Mouse (Mus musculus) T-cell, adult 2 months (primary cell): ENCODE results near the gene Kalrn.
"Not testable (repeated sequence)": the region's sequence is repeated elsewhere in the genome, so short reads cannot be mapped to it uniquely, and the experiment has no call there.

Source experiments
- DNase-seq: peaks from one replicate; pipeline ENCODE4 v3.0.0; 2022; ENCODE audit warnings: low spot score

Kalrn gene

DNA sequence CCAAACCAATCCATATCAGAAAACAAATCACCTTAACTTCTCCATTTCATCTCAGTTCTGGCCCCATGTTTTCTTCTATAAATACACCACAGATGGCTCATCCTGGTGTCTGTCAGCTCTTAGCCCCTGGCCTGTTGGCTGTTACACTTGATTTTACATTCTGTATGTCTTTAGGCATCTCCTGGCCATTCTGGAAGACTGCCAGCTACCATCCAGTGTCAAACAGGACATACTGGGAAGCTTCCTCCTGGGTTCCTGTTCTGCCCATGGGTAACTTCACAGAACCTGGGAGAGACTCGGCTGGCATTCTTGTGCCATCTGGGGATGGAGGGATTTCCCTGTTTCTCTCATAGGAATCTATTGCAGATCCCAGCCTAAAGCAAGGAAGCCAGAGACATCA lies 261.8 kb downstream of the Kalrn start:
- DNase-seq, result no peak

DNA sequence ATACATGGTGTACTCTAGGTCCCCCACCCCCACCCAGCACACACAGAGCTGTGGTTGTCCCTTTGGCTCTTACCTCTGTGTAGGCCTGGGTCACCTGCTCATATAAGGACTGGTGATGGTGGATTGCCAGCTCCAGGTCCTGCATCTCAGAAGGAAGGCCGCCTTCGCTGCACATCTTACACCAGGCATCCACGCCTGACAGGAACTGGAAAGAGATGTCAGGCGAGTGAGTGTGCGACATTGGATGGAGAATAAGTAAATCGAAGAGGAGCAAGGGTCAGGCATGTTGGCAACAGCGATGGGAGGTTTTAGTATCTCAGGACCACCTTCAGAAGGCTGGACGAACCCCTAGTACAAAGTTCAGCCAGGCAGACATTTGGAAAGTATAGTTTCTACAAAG lies 263.0 kb downstream of the Kalrn start:
- DNase-seq, result no peak

DNA sequence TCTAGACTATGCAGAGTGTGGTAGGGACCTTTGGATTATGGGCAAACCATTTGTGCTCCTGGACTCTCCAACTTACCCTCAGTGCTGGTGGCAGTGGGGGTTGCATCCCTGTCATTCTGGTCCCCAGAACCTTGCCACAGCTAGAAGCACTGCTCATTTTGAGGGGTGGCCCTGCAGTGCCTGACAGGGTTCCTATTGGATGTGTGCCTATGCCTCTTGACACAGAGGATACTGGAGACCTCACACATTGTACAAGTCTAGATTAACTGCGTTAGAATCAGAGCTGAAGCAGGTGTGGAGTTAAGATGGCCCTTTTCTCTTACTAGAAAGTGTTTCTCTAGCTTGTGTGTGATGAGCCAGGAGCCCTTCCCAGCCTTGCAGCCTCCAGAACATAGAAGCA lies 265.0 kb downstream of the Kalrn start:
- no peak for DNase-seq

DNA sequence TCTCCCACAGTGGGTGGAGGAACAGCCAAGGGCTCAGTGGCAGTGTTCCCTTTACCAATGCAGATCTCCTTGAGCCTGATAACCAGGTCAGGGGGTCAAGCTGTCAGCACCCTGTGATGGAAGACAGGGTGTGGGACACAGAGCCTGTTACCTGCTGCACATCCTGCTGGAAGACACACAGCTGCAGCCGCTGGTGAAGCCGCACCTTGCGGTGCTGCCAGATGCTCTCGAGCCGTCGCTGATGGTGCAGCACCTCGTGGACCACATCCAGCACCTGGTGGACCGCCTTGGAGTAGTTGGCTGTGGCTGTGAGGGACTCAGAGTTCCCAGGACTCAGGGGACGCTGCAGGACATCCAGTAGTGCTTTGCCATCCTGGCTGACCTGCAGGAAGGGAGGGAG lies 265.9 kb downstream of the Kalrn start:
- no peak for DNase-seq

DNA sequence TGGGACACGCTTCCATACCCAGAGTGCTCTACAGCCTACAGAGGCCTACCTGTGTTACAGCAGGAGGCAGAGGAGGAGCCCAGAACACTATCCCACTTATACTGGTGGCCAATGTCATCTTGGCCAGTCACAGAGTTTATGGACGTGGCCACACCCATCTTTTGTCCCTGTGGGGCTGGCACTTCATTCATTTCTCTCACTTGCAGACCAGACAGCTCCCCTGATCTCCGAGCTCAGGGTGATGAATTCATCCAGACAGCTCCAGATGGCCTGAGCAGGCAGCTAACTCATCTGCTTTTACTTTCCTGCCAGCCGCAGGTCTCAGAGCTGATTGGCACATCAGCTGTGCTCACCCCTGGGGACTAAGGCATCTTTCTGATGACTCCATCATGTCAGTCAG lies 267.7 kb downstream of the Kalrn start:
- DNase-seq, result no peak

DNA sequence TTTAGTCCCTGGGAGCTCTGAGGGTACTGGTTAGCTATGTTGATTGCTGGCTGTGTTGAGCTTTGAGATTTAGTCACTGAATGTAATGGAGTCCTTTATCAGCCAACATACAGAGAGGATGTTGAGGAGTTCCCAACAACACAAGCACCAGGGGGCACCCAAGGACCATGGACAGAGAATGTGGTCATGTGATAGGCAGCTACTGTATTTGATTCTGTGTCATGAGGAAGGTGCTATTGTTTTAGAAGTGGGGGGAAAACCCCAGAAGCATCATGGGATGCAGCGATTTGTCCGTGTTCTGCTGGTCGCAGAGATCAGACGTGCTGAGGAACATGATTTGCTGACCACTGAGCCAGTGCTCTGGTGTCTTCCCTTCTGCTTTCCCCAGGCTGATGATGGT lies 269.5 kb downstream of the Kalrn start:
- DNase-seq, result not testable (repeated sequence)

DNA sequence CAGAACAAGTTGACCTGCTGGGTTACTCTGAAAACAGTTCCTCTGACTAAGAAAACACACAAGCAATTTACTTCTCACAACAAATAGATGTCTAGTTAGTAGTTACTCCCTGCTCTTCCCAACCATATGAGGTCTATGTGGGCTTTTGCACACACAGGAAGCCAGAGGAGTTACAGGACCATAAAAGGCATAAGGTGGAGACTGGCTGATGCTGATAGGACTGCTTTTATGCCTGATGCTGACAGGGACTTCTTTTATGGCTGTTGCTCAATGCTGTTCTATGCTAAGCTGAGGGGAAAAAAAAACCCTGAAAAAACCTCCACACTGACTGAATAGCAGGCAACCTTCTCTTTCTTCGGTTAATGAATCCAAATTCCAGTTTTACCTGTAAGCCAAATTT lies 270.8 kb downstream of the Kalrn start:
- DNase-seq, result no peak

DNA sequence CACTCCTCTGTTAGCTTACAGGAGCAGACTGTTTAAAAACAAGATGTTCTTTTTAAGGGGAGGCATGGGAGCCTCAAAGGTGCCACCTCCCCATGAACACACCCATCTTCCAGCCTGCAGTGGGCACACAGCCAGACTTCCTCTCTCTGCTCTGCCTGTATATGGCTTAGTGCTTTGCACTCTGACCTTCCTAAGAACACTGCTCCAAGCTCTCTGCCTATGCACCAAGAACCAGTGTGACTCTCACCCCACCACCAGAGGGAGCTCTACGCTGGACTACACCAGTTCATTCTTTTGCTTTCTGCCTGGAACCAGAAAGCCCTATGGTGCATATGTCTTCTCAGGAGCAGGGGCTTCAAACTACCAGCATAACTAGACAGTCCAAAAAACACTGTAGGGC lies 271.3 kb downstream of the Kalrn start:
- DNase-seq, result no peak

DNA sequence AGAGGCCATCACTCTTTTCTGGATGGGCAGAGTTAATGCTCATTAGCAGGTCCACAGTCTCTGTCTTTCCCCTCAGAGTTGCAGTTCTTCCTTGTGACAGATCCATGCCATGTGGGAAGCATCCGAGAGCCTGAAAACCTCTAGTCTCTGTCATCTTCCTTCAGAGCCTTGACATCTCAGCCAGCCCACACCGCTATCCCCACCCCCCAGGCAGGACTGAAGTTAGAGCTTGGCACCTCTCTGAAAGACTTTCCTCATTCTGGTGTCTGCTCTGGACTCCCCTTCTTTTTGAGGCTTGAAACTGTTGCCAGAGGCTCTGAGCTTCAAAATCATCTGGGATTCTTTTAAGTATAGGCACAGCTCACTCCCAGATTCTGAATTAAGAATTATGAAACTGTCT lies 274.1 kb downstream of the Kalrn start:
- DNase-seq, result no peak

DNA sequence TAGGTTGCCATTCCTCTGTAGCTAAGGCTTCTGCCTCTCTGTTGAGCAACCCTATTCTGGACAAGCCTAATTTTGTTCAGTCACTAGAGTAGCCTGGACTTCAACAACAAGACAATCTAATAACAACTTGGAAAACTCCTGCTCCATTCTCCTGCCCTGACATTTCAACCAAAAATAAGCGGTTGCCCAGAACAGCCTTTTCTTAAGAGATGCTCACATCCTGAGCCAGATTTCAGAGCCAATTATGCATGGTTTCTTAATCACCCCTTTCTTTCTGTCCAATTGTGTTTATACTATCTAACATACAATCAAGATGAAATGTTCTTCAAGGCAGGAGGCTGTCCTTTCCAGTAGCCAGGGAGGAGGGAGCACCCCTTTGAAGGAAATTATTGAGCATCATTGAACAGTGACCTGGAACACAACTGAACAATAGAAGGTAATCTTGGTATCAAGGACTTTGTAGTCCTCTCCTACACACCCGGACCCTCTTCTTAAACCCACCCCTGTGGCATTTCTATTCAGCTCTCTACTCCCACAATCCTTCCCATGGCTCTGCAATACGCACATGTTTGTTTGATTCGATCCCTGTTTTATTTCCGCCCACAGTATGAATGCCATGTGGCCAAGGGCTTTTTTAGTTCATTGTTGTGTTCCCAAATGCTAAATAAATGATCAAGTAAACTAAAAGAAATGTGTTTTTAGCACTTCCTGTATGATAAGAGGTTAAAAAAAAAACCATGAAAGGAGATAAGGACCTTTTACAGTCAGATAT lies 275.2 kb downstream of the Kalrn start:
- no peak for DNase-seq

DNA sequence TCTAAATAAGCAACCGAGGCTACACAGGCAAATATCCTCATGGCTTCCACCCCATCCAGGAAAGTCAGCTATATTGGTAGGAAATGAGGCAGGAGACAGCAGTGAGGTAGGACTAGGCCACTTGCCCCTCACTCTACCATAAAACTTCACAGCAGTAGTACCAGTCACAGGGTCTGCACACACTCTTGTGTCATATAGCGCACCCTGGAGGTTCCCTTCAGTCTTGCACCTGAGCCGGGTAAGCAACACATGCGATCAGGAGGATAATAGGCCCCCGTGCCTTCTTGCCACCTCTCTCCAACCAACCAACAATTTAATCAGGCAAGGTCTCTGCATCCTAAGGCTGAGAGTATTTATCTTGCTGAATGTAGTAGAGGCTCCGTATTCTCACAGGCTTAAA lies 278.8 kb downstream of the Kalrn start:
- no peak for DNase-seq

DNA sequence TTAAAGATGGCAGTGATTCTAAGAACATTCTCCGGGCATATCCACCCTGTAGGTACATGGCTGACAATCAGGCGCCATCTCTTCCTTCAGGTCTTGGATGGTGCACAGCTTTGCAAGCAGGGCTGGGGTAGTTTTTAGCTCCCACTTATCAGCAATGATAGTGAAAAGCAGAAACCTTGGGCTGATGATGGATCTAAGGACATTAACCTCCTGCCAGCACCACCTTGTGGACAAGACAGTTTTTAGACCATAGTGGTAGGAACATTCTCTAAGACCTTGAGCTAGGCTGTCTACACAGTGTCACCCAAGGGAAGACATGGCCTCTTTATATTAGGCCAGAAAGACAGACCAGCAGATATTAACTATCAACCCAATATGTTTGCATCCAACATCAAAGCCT lies 279.7 kb downstream of the Kalrn start:
- no peak for DNase-seq

DNA sequence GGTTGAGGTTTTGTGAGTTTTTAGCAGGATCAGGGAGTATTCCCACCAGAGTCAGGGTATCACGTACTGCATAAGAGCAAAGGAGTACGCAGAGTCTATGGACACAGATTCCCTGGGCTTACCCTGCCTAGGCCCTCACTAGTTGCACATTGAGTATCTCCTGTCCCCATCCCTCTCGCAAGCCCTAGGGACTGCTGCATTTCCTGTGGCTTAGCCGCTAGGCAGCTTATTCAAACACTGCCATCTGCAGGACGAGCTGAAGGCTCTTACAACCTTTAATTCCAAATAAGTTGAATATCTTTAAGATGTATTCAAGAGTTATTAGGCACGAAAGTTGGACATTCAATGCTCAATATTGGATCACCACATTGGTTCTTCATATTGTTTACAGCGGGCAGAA lies 283.7 kb downstream of the Kalrn start:
- no peak for DNase-seq

DNA sequence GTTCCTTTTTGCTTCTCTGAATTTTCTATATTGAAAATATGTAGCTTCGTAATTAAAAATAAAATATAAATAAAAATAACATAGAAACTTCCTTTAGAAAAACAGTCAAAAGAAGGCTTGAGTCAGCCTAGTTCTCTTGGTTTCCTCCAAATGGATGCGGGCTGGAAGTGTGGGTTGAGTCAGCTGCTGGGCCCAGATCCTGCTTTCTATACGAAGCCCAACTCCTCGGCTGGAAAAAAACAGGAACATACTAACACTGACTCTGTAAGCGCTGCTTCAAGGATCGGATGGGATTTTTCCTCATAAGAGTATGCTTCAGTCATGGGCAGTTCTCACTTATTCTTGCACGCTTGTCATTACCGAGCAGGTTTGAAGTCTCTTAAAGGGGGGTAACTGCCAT lies 291.3 kb downstream of the Kalrn start:
- no peak for DNase-seq

DNA sequence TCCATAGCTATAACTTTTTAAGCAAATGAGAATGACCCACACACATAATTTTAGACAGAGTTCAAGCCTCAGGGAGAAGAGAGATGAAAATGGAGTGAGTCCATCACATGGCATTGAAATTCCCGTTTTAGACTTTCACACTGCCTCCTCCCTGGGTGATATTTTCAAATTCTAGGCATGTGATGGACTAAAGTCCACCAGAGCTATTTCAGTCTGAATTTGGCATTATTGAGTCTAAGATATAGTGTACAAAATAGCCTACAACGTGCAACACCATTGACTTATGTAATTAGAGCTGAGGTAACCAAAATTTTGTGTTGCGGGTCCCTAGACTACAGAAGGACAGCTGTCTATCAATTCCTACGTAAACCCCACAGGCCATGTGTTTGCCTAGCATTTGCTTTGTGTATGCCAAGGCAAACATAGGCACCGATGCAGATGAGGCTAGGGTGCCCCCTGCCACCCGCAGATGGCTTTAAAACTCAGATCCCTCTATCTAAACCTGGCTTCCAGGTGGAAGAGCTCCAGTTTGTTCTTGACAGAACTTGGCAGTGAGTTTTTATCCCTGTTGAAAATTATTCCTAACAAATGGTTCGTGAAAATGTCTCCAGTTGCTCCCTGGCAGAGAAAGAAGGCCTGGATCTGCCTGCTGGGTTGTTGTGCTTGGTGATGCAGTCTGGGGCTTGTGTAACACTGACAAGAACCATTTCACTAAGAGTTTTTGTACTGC lies 293.5 kb downstream of the Kalrn start:
- no peak for DNase-seq

DNA sequence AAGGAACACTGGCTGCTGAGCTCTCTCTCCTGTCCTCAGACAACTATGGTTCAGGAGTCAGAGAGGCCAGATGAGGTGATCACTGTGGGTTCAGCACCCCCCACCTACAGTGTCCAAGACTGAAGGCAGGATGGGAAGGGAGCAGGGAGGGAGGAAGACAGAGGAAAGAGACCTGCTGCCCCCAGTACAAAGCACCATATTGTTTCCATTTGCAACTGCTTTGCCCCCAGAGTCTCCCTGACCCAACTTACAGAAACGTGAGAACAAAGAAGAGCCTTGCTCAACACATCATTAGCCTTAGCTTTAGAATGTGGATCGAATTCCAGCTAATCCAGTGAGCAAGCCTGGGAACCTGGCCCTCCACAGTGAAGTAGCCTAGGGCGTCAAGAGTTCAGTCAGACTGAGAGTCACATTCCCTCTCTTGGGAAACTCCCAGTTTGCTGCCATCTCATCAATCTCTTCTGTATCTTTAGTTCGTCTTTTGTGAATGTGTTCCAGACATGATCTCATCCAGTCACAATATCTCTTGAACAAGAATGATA lies 295.0 kb downstream of the Kalrn start:
- DNase-seq, result no peak

DNA sequence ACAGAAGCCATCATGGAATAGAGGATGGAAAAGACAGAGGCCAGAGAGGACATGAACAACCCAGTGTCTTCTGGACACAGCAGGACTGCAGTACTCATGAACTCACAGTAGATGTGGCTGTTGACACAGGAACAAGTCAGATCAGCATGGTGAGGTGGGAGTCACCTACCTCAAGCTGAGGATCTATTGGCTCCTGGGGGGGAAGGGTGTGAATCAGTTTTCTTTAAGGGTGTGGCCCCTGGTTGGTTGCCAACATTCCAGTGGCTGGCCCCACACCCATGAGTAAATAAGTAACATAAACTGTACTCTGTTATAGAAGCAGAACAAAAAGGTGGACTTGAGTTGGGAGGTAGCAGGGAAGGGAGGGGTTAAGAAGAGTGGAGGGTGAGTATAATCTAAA lies 298.7 kb downstream of the Kalrn start:
- no peak for DNase-seq

DNA sequence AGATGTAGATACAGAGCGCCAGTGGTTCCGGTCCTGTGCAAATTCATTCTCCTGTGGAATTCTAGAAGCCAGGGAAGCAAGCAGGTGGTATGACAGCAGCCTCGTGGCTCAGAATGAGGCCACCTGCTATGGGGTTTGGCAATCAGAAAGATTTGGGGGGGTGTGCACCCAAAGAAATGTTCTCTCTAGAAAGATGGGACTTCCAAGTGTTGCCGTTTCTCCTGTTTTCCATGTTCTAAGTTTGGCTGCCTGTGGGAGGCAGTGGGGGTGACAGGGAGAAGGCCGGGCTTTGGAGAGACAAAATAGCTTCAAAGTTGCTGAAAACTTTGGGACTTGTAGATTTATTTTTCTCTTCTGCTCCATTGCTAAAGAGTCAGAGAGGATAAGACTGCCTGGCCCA lies 301.9 kb downstream of the Kalrn start:
- no peak for DNase-seq

DNA sequence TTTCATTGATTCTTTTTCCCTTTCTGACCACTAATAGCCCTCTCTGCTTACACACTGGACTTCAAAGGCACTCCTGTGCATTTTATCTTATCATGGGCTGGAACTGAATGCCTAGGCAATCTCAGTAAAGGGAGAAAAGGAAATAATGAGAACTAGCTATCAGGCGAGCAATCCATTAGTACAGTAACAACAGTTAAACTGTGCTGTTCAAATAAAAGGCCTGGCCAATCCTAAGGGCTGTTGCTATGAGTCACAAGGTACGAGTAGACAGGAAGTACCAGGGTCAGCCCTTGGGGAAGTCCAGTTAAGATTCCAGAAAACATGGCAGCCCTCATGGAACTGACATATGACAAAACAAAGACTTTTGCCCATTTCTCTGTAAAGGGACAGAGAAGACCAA lies 302.7 kb downstream of the Kalrn start:
- no peak for DNase-seq

DNA sequence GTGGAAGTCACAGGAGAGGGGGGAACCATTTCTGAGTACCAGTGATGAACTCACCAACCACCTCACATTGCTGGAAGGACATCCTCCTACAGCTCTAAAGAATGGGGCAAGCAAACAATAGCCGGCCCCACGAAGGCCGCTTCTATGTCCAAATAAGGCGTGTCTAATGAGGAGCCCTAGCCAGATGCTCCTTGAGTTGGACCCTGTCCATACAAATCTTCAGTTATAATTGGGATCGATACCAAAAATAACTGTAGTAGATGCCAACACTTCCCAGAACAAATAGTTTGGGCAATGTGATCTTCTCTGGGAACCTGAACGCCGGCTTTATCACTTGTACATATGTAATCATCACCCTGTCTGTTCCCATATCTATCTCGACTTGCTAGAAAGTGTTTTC lies 303.7 kb downstream of the Kalrn start:
- DNase-seq, result no peak

DNA sequence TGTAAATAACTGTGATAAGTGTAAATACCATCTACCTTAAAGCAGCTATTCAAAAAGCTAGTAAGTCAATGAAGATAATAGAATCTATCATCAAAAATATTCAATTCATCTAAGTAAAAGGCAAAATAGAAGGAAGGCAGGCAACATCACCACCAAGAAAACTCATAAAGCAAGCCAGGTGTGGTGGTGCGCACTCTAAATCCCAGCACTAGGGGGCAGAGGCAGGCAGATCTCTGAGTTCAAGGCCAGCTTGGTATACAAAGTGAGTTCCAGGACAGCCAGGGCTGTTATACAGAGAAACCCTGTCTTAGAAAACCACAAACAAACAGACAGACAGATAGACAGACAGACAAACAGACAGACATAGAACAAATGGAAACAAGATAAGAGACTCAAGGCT lies 305.6 kb downstream of the Kalrn start:
- DNase-seq, result no peak

DNA sequence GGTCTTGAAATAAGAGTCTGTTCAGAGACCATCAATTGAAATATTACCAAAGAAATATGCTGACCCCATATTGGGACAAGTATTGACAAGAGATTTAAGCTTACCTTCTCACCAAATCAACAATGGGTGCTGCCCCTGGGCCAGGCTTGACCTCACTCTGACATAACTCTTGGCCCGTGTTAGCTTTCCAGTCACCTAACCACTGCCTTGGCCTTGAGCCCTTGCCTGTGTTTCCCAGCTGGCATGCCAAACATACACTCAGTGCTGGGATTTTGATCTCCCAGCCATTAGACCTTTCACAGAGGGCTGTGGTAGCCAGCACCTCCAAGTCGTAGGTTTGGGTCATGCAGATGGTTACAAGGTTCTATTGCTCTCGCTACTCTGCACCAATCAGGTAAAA lies 308.7 kb downstream of the Kalrn start:
- no peak for DNase-seq

DNA sequence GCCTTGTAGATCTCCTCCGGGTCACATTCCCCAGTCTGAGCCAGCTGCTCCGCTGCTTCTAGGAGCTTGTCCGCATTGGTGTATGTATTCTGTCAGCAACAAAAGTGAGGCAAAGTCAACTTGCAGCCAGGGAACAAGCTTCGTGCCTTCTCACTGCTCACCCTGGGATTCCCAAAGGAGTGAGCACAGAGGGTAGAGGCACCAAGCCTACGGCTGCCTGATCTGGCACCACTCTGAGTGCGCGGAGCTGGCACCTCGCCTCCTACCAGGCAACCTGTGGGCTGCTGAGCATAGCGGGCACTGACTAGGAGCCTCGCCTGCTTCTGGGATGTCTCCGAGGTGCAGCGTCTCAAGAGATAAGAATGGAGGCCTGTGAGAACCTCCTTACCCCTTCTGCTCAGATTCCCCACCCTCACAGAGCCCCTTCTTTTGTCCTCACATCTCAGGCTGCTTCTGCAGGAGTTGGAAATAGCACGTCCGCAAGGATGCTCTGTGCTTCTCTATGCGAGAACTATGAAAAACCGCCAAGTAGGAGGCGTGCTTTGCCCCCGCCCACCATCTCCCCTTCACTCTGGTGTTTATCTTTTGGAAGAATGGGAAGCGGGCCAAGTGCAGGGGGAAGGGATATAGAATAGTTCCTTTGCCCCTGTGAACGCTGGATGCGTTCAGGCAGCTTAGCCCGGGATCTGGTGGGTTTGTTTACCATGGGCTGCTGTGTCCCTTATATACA lies 310.4 kb downstream of the Kalrn start:
- no peak for DNase-seq
